Mouse (Mus musculus) hindbrain, embryonic 12.5 days (tissue): Measurements from ENCODE around the gene Elmo3. TPM values are rescaled to one million over a fixed set of nuclear protein-coding genes. Genes with fewer than 3 reads are reported as not detected.

Experiments used
- ATAC-seq: fragments of 200-750 bp; cut with Nextera tagmentation; 2 replicates; pipeline ENCODE4 v1.8.0; 2017; ENCODE audit warnings: moderate TSS enrichment; ENCODE audit not compliant: low FRiP score
- H3K27ac ChIP-seq: fragments of 300-500 bp; sonication (generic); 2 replicates; pipeline ENCODE4 v1.5.1; 2016; ENCODE audit warnings: mild to moderate bottlenecking
- H3K27me3 ChIP-seq: fragments of 300-500 bp; sonication (generic); 2 replicates; pipeline ENCODE4 v1.6.1; 2016; ENCODE audit warnings: mild to moderate bottlenecking
- H3K36me3 ChIP-seq: fragments of 300-500 bp; sonication (generic); 2 replicates; pipeline ENCODE4 v1.6.1; 2016; ENCODE audit warnings: mild to moderate bottlenecking
- H3K4me1 ChIP-seq: fragments of 300-500 bp; sonication (generic); 2 replicates; pipeline ENCODE4 v1.6.1; 2016
- H3K4me2 ChIP-seq: fragments of 300-500 bp; sonication (generic); replicated peaks from 2 replicates; pipeline ENCODE4 v1.6.1; 2016; ENCODE audit warnings: mild to moderate bottlenecking
- H3K4me3 ChIP-seq: fragments of 300-500 bp; sonication (generic); 2 replicates; pipeline ENCODE4 v1.5.1; 2016; ENCODE audit warnings: mild to moderate bottlenecking
- H3K9ac ChIP-seq: fragments of 300-500 bp; sonication (generic); 2 replicates; pipeline ENCODE4 v1.6.1; 2016; ENCODE audit warnings: mild to moderate bottlenecking, moderate library complexity
- H3K9me3 ChIP-seq: fragments of 300-500 bp; sonication (generic); replicated peaks from 2 replicates; pipeline ENCODE4 v1.6.1; 2016; ENCODE audit warnings: mild to moderate bottlenecking
- WGBS: fragments of 180-500 bp; shearing (Covaris S2); methylation state at CpG from one replicate; pipeline ENCODE4 v1.1.7; 2016; 5-methylcytosine and 5-hydroxymethylcytosine counted together
- polyA plus RNA-seq: library from polyadenylated mRNA; unstranded; fragments of >200 nt; fragmentation: Nextera tagmentation; extraction: Ambion mirVana; gene quantifications from 2 replicates; pipeline ENCODE4 v1.2.1, GENCODE M21; 2016

Gene Elmo3
- 2.7 and 3.2 TPM in 2 replicates for polyA plus RNA-seq

DNA sequence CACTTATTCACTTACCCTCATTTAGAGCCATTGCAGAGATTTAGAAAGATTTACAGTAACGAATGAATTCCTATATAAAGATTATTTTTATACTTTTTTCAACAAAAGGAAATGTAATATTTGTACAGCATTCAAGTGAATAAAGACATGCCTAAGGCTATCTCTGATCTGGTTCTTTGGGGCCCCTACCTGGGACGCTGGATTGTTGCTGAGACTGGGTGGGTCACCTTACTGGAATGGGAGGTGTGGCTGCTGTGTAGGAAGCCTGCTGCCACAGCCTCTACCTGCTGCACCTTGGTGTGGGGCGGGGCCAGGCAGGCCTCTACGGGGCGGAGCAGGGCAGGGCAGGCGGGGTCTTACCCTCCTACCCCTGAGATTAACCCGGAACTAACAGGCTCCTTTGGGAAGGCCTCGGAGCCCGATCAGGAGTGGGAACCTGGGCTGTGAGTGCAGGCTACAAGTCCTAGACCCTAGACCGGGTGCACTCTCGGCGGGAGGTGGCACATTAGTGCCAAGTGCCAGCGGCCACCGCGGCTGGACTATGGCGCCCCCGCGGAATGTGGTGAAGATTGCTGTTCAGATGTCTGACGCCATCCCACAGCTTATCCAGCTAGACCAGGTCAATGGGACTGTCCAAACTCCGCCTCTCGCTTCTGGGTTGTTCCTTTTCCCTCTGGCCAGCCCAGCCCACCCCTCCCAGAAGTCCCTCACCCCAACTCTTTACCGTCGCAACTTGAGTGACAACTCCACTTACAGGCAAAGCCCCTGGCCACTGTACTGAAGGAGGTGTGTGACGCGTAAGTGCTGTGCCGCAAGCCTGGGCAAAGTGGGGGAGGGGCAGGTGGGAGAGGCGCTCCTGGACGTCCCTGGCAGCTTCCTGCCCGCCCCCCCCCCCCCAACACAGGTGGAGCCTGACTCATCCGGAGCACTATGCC is at the start of gene Elmo3:
Gene Elmo3 (plus strand): TSS at position 391 of the 935 bp plus-strand sequence.
- ATAC-seq = peak; percentile 56
- H3K9me3 ChIP-seq = no peaks in the 10 kb centered on the region

DNA sequence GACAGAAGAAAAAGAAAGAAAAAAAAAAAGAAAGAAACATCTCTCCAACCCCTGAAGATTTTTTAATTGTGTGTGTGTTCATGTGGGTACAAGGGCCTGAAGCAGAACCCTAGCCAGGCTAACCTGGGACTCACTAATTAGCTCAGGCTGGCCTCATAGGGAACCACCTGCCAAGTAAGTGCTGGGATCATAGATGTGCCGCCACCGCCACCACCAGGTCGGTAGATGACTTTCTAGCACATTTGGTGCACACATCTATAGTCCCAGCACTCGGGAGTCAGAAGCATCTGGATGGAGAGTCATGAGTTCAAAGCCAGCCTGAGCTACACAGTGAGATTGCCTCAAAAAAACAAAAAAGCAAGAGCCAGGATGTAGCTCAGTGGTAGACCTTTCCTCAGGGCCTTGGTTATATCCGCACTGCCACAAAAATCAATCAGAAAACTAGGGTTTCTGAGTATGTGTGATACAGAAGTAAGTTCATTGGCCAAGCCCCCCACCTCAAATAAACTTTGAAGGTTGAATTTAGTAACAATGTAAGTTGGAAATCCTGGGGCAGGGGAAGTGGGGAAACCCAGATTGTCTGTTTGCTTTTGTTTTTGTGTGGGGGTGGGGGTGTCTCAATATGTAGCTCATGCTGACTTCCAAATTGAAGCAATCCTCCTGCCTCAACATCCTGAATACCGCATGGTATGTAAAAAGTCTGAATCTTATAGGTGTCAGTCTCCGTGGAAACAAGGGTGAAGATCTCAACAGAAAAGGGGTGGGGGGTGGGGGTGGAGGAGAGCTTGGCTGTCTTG is 47.9 kb upstream of the Elmo3 start:
- H3K9ac ChIP-seq = no peak overlapping the region
- no peak for ATAC-seq
- peaks cover 25% of the 10 kb centered on the region for H3K4me1 ChIP-seq
- H3K4me2 ChIP-seq = no peak overlapping the region
- no peak overlapping the region for H3K4me3 ChIP-seq
- WGBS = 69% methylated on average over 7 of the region's 7 CpGs
- H3K9me3 ChIP-seq = no peaks in the 10 kb centered on the region
- no peaks in the 10 kb centered on the region for H3K36me3 ChIP-seq
- H3K27me3 ChIP-seq = peaks cover 74% of the 10 kb centered on the region
- no peak overlapping the region for H3K27ac ChIP-seq

More for the DNA sequence above, at the start of gene Elmo3:
- peak within 1 kb of the TSS; percentile 37; the same call in 1 of the 2 replicates for H3K27ac ChIP-seq
- H3K4me3 ChIP-seq = peak within 1 kb of the TSS; percentile 18
- H3K36me3 ChIP-seq = peaks cover 75% of the 10 kb centered on the region
- peak within 1 kb of the TSS; percentile 51 for H3K4me2 ChIP-seq
- H3K9ac ChIP-seq = peak within 1 kb of the TSS; percentile 51
- 8% methylated on average over 27 of the region's 30 CpGs for WGBS
- no peaks in the 10 kb centered on the region for H3K27me3 ChIP-seq
- peaks cover 13% of the 10 kb centered on the region for H3K4me1 ChIP-seq

DNA sequence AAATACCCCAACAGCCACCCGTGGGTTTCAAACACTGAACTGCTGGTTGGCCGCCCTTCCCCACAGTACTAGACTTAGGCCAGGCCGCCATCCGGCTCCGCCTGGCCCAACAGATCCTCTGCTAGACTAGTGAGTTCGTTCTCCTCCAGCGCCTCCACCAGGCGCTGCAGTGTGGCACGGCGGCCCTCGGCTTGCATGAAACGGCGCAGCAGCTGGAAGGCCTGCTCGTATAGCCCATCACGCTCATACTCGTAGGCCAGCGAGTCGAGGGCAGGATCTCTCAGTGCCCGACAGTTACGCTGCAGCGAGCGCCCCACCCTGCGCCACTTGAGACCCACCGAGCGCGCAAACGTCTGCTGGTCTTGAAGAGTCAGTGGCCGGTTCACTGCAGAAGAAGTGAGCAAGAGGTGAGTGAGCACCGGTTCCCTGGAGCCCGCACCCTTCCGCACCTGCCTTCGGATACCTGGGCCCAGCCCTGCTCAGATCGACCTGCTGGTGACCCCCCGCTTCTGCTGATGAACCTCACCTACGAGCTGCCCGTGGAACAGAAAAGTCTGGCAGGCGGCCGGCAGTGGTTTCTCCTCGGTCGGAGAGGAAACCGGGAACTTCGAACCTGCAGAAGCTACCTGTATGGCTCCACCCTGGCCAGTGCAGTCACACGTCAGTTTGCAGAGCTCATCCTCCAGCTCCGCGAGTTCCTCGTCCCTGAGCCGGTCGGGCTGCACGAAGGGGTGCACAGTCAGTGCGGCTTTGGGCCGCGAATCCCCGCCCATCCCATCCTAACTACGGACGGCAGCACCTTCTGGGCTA is 46.3 kb upstream of the Elmo3 start:
- 3% methylated on average over 55 of the region's 55 CpGs for WGBS
- Histone ChIP-seq H3K27me3 (peaks cover 89% of the 10 kb centered on the region), H3K9me3 (no peaks in the 10 kb centered on the region), H3K4me1 (peaks cover 19% of the 10 kb centered on the region), H3K27ac (no peak overlapping the region), H3K4me3 (peak overlapping the region; percentile 31), H3K9ac (peak overlapping the region; percentile 28; the same call in 1 of the 2 replicates), H3K4me2 (peak overlapping the region; percentile 60), H3K36me3 (no peaks in the 10 kb centered on the region)
- peak; percentile 51 for ATAC-seq

DNA sequence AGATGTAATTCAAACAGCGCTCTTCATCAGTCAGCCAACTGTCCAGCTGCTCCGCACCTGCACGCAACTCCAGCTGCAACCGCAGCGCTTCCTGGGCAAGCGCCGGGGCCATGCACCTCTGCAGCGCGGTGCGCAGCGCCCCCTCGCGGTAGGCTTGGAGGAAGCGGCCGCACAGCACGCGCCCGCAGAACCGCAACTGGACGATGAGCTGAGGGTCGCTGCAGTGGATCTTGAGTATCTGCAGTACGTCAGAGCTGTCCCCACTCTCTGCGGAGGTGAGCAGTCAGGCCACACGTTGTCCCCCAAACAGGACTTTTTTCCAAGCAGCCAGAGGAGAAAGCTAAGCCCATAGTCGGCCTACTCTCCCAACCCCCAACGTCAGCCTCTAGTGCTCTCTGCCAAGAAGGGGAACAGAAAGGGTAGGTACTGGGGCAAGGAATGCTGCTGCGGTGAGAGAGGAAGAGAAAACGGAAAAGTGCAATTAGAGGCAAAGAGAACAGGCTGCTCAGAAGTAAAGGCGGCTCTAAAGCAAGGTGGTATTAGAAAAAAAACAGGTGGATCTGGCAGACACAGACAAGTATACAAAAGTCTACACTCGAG is 45.6 kb upstream of the Elmo3 start:
- Histone ChIP-seq H3K4me3 (peak overlapping the region; percentile 31), H3K9me3 (no peaks in the 10 kb centered on the region), H3K36me3 (no peaks in the 10 kb centered on the region), H3K4me1 (peaks cover 19% of the 10 kb centered on the region), H3K4me2 (peak overlapping the region; percentile 60), H3K9ac (peak overlapping the region; percentile 28; the same call in 1 of the 2 replicates), H3K27ac (no peak overlapping the region), H3K27me3 (peaks cover 93% of the 10 kb centered on the region)
- WGBS = 3% methylated on average over 30 of the region's 30 CpGs
- ATAC-seq = peak; percentile 58

DNA sequence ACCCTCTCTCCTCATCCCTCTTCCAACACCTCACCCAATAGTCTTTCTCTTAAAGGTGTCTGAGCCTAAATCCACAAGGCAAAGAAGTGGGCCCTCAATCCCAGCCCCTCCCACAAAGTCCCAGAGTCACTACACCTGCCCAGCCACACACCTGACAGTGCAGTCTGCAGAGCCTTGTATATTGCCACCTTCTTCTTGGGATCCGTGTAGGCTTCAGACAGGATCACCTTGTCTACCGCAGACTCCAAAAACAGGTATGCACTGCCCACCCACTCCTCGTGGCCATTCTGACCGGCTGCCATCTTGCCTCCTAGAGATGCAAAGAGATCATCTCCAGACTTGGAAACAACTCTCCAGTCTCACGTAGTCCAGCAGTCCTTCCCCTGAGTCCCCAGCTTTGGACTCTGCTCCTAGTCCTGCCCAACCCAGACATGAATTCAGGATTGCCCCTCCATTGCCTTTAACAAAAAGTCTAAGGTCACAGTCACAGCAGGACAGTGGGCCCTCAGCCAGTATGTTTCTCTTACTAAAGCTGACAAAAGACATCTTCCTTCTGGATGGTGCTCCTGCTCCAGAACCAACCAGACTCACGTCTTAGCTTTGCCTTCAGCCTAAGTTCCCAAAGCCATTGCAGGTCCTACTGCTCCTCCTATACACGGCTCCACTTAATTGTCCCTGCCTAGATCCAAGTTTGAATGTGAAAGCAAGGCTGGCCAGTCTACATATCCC is 44.9 kb upstream of the Elmo3 start:
- ATAC-seq = no peak
- Histone ChIP-seq H3K27me3 (peaks cover 93% of the 10 kb centered on the region), H3K27ac (no peak overlapping the region), H3K4me1 (peaks cover 13% of the 10 kb centered on the region; the same call in 1 of the 2 replicates), H3K4me3 (no peak overlapping the region), H3K4me2 (no peak overlapping the region), H3K9ac (no peak overlapping the region), H3K9me3 (no peaks in the 10 kb centered on the region), H3K36me3 (no peaks in the 10 kb centered on the region)
- 61% methylated on average over 7 of the region's 7 CpGs for WGBS

DNA sequence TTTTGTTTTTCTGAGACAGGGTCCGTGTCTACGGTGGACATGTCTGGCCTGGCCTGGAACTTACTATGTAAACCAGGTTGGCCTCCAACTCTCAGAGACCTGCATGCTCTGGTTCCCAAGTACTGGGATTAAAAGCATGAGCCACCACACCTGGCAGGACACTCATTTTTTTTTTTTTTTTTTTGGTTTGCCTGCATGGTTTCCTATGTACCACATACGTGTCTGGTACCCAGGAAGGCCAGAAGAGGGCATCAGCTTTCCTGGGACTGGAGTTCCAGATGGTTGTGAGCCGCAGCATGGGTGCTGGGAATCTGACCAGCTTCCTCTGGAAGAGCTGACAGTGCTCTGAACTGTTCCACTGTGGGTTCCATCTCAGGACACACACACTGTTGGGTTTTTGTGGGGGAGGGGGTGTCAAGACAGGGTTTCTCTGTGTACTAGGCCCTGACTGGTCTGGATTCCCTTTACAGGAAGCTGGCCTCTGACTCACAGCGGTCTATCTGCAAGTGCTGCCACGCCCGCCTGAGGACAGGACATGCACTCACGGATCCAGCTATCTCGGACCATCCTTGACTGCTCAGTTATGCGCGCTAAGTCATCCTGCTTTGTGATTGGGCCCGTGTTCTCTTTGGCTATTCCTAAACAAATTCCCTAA is 43.9 kb upstream of the Elmo3 start:
- Histone ChIP-seq H3K4me1 (peaks cover 13% of the 10 kb centered on the region; the same call in 1 of the 2 replicates), H3K9ac (no peak overlapping the region), H3K36me3 (no peaks in the 10 kb centered on the region), H3K27ac (no peak overlapping the region), H3K9me3 (no peaks in the 10 kb centered on the region; the same call in 1 of the 2 replicates), H3K27me3 (peaks cover 93% of the 10 kb centered on the region), H3K4me2 (no peak overlapping the region), H3K4me3 (no peak overlapping the region)
- no peak for ATAC-seq
- WGBS = 87% methylated on average over 12 of the region's 12 CpGs

DNA sequence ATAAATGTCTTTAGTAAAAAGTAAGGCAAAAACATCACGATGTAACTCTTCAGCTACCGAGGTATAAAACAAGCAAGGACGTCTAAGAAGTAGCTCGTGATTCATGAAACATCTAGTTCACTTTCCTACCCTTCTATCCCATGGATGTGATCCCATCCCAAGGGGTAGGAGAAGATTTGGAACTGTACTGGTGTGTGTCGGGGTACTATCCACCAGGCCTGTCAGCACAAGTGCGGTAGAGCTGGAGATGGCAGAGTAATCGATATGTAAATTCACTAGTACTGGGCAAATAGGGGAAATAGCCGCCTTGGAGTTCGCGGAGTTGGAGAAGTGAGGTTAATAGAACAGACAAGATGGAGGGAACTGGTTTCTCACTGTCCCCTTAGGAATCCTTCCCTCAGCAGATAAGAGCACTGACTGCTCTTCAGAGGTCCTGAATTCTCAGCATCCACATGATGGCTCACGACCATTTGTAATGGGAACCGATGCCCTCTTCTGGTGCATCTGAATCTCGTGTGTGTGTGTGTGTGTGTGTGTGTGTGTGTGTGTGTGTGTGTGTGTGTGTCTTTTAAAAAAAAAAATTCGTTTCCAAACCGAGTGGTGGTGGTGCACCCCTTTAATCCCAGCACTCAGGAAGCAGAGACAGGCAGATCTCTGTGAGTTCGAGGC is 42.0 kb upstream of the Elmo3 start:
- Histone ChIP-seq H3K9me3 (no peaks in the 10 kb centered on the region; the same call in 1 of the 2 replicates), H3K27ac (no peak overlapping the region), H3K9ac (no peak overlapping the region), H3K4me3 (peak overlapping the region; percentile 57), H3K27me3 (peaks cover 96% of the 10 kb centered on the region), H3K36me3 (no peaks in the 10 kb centered on the region), H3K4me1 (peaks cover 19% of the 10 kb centered on the region), H3K4me2 (peak overlapping the region; percentile 76)
- 40% methylated on average over 16 of the region's 16 CpGs for WGBS
- ATAC-seq = no peak

DNA sequence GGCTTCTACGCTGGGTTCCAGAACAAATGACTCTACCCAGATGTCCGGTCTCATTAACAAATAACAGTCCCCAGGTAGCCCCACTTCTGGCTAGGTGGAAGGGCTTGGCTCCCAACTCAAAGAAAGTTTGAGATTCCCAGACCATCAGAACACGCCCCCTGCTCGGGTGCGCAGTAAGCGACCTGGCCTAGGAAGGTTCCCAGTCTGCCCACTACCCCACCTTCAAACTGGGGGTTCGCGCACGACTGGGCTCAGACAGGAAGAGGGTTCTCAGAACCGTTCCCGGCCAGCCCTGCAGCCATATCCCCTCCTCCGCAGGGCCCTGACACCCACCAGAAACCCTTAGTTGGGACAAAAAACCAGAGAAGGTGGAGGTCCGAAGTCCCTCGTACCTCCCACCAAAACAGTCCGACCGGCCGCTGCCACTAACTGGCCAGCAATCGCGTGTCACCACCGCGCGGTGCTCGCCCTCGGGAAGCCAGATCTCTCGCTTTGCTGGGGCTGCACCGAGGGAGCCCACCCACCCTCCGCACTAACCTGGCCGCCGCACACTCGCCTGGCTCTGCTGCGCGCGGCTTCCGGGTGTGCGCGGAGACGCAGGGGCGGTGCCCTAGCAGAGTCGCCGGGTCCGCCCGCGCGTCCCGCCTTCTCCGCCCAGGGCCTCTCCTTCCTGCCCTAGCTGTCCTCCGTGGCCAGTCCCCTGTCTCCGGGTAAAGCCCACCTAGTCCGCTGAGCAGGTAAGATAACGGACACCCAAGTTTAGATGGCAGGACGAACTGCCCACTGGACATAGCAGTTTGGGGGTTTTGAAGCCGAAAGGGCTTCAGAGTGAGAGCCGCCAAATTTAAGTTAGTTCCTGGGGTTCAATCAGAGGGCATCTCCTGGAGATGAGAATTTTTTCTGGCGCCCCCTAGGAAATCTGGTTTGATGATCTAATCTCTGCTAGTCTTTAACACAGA is 41.1 kb upstream of the Elmo3 start, which contains the start of the genes Tradd and Fbxl8:
Gene Tradd (minus strand): TSS at position 586 of the 959 bp plus-strand sequence.
Gene Fbxl8 (plus strand): TSS at position 625 of the 959 bp plus-strand sequence.
- Histone ChIP-seq H3K4me2 (peak within 1 kb of the TSS; percentile 76), H3K27me3 (peaks cover 96% of the 10 kb centered on the region), H3K9ac (peak within 1 kb of the TSS; percentile 69), H3K27ac (no peak within 1 kb of the TSS), H3K4me1 (peaks cover 19% of the 10 kb centered on the region), H3K9me3 (no peaks in the 10 kb centered on the region; the same call in 1 of the 2 replicates), H3K36me3 (no peaks in the 10 kb centered on the region), H3K4me3 (peak within 1 kb of the TSS; percentile 57)
- 1% methylated on average over 54 of the region's 54 CpGs for WGBS
- ATAC-seq = 0 out of 2 replicates have a peak, but pooled peaks have one; percentile 18

DNA sequence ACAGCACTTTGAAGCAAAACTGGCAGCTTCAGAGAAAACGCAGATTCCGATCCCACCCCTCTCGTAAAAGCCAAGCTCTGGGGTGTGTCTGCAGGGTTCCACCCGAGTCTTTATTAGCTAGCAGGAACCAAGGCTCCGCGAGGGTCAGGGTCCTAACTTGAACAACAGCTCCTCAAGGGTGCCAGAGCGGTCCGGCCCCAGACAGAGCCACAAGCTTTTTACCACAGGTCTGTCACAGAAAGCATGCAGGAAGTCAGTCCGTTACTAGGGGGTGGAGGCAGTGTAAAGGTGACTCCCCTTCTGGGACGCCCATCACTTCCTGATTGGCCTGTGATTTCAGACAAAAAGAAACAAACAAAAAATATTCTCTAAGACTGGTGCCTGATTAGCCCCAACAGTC is 40.3 kb upstream of the Elmo3 start:
- H3K4me1 ChIP-seq = peaks cover 25% of the 10 kb centered on the region
- WGBS = 18% methylated on average over 10 of the region's 10 CpGs
- H3K27me3 ChIP-seq = peaks cover 96% of the 10 kb centered on the region
- no peaks in the 10 kb centered on the region for H3K36me3 ChIP-seq
- H3K4me3 ChIP-seq = peak overlapping the region; percentile 57
- H3K9ac ChIP-seq = no peak overlapping the region
- no peak overlapping the region for H3K27ac ChIP-seq
- no peaks in the 10 kb centered on the region; the same call in 1 of the 2 replicates for H3K9me3 ChIP-seq
- ATAC-seq = no peak
- peak overlapping the region; percentile 76 for H3K4me2 ChIP-seq
